Mouse (Mus musculus): ENCODE results near the gene Fzd10.

DNA sequence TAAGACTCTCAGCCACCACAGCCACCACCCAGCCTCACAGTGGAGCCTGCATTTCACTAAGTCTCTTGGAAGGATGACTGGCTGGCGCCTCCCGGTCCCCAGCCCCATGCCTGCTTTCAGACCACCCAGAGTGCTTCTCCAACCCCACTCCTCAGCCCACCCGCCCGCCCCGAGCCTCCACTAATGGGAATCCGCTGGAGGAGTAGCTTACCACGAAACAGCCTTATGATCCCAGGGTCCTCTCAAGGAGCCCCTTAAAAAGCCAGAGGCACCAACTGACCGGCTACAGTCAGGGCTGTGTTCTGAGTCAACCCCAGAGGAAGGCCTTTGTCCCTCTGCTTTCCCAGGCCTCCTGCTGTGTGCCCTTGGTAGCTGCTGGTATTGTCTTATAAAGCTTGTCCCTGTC is 19.1 kb upstream of the Fzd10 start:
- no peak for TF ChIP-seq POLR2A (IDR thresholded peaks at IDR 0.05; ENCODE audit: low read depth, low read length)
- TF ChIP-seq CTCF (IDR thresholded peaks at IDR 0.05; ENCODE audit: extremely low read depth, insufficient read length, insufficient replicate concordance, low read depth, low read length) = no peak

Data from small intestine, adult 2 months (tissue).